Mouse (Mus musculus) lung, postnatal 0 days (tissue): ENCODE results near the gene Arhgap19. TPM values are rescaled to one million over a fixed set of nuclear protein-coding genes. Genes with fewer than 3 reads are reported as not detected.
"Not testable (repeated sequence)": the region's sequence is repeated elsewhere in the genome, so short reads cannot be mapped to it uniquely, and the experiment has no call there.

Experiments
- ATAC-seq: fragments of 200-750 bp; cut with Nextera tagmentation; 2 replicates; pipeline ENCODE4 v1.8.0; 2017; ENCODE audit warnings: moderate library complexity
- DNase-seq: peaks from one replicate; pipeline ENCODE4 v3.0.0-alpha.2; 2016; ENCODE audit warnings: low spot score
- H3K27ac ChIP-seq: fragments of 300-500 bp; sonication (generic); 2 replicates; pipeline ENCODE4 v1.5.1; 2014; ENCODE audit warnings: antibody characterized with exemption, mild to moderate bottlenecking, low read length, mixed read lengths
- H3K27me3 ChIP-seq: fragments of 300-500 bp; sonication (generic); replicated peaks from 2 replicates; pipeline ENCODE4 v1.6.1; 2014; ENCODE audit warnings: low read length, mixed read lengths; ENCODE audit not compliant: insufficient read depth
- H3K36me3 ChIP-seq: fragments of 300-500 bp; sonication (generic); 2 replicates; pipeline ENCODE4 v1.6.1; 2014; ENCODE audit warnings: low read length, mixed read lengths; ENCODE audit not compliant: insufficient read depth
- H3K4me1 ChIP-seq: fragments of 300-500 bp; sonication (generic); 2 replicates; pipeline ENCODE4 v1.6.1; 2014; ENCODE audit warnings: antibody characterized with exemption, low read depth, low read length, mixed read lengths; ENCODE audit not compliant: insufficient read depth
- H3K4me2 ChIP-seq: fragments of 300-500 bp; sonication (generic); replicated peaks from 2 replicates; pipeline ENCODE4 v1.6.1; 2014; ENCODE audit warnings: low read depth, mild to moderate bottlenecking, low read length, moderate library complexity, mixed read lengths
- H3K4me3 ChIP-seq: fragments of 300-500 bp; sonication (generic); 2 replicates; pipeline ENCODE4 v1.5.1; 2014; ENCODE audit warnings: low read depth, low read length
- H3K9ac ChIP-seq: fragments of 300-500 bp; sonication (generic); replicated peaks from 2 replicates; pipeline ENCODE4 v1.6.1; 2014; ENCODE audit warnings: low read depth, mild to moderate bottlenecking
- H3K9me3 ChIP-seq: fragments of 300-500 bp; sonication (generic); 2 replicates; pipeline ENCODE4 v1.6.1; 2016; ENCODE audit warnings: low read length, mixed read lengths
- CTCF ChIP-seq: IDR thresholded peaks from 2 replicates; pipeline ENCODE4 v1.5.1; 2016; ENCODE audit warnings: antibody characterized with exemption, mild to moderate bottlenecking
- EP300 ChIP-seq: IDR thresholded peaks from 2 replicates; pipeline ENCODE4 v1.6.1; 2016; ENCODE audit warnings: antibody characterized with exemption, mild to moderate bottlenecking, control low read depth
- WGBS: fragments of 180-500 bp; shearing (Covaris S2); extraction: QIAGEN DNeasy Blood & Tissue Kit; methylation state at CpG from one replicate; pipeline ENCODE4 v1.1.7; 2014; 5-methylcytosine and 5-hydroxymethylcytosine counted together
- polyA plus RNA-seq: library from polyadenylated mRNA; unstranded; fragments of >200 nt; fragmentation: Nextera tagmentation; extraction: Ambion mirVana; gene quantifications from 2 replicates; pipeline ENCODE4 v1.2.1, GENCODE M21; 2015

The Arhgap19 gene
- polyA plus RNA-seq: 2.1 and 2.8 TPM in 2 replicates

DNA sequence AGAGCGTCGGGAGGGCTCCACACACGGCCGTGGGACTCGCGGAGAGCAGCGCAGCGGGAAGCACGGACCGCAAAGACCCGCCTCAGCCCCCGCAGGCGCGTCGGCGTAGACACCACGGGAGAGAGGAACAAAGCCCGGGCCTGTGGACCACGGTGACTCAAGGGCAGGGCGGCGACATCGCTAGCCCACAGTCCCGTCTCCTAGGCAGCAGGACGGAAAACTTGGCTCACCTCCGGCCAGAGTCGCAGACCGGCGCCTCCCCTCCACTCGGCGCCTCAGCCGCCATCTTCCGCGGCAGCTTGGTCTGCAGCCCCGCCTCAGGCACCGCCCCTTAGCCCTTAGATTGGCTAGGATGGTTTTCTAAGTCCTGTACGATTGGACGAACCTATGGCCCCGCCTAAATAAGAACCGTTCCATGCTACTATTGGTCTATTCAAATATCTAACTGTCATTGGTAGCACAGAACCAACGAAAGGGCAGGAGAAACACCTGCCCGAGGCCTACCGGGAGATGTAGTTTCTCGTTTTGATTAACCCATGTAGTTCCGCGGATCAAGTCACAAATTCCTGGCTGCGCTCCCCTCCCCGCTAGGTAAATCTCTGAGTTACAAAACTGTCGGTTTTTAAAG lies at the start of gene Arhgap19:
Gene Arhgap19, minus strand, starts transcription at position 306 of the 628 bp plus-strand sequence.
- Histone ChIP-seq H3K9me3 (no peaks in the 10 kb centered on the region), H3K4me2 (peak within 1 kb of the TSS; percentile 71), H3K27ac (peak within 1 kb of the TSS; percentile 29), H3K9ac (peak within 1 kb of the TSS; percentile 35), H3K4me1 (no peaks in the 10 kb centered on the region), H3K4me3 (peak within 1 kb of the TSS; percentile 68), H3K27me3 (no peaks in the 10 kb centered on the region), H3K36me3 (no peaks in the 10 kb centered on the region)
- TF ChIP-seq CTCF (no peak), EP300 (no peak)
- WGBS: 2% methylated on average over 48 of the region's 48 CpGs
- peak; percentile 100 for ATAC-seq
- peak; percentile 99 for DNase-seq

DNA sequence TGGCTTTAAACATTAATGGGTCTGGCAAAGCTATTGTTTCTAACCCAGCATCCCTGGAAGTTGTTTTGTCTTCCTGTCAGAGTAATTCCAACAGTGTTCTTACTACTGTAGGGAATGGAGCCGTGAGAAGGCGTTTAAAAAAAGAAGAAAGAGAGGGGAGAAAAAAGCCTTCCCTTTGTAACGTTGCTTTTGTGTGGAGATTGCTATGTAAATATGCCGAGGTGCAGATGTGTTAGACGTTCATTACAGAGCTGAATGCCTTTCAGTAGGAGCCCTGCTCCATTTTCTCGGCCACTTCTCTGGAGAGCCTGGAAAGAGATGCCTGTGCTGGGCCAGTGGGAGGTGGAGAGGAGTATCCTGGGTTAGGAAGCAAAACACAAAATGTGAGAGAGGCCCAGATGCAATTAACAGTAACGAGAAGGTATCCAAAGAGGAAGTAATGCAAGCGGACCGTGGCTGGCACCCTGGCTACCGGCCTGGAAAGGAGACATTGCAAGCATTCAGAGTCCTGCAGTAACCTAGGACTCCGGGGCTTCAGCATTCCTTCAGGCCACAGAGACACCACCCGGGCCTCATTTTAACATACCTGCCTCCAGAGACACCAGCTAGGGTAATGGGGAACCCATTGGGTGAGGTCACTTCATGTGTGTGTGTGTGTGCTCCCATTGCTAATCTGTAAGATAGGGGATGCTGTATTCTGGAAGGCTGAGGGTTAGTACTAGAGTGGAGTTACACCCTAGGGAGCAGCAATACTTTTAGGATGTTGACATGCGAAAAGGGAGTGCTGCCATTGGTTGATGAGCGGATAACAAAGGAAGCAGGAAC lies 49.1 kb upstream of the Arhgap19 start:
- DNase-seq (no peak), ATAC-seq (no peak)
- no peak overlapping the region for H3K9ac ChIP-seq
- no peaks in the 10 kb centered on the region for H3K36me3 ChIP-seq
- no peaks in the 10 kb centered on the region for H3K27me3 ChIP-seq
- TF ChIP-seq EP300 (no peak), CTCF (no peak)
- WGBS: 39% methylated on average over 14 of the region's 14 CpGs
- peaks cover 4% of the 10 kb centered on the region; the same call in 1 of the 2 replicates for H3K4me1 ChIP-seq
- no peak overlapping the region for H3K4me3 ChIP-seq
- H3K27ac ChIP-seq: no peak overlapping the region
- H3K9me3 ChIP-seq: no peaks in the 10 kb centered on the region
- no peak overlapping the region for H3K4me2 ChIP-seq

DNA sequence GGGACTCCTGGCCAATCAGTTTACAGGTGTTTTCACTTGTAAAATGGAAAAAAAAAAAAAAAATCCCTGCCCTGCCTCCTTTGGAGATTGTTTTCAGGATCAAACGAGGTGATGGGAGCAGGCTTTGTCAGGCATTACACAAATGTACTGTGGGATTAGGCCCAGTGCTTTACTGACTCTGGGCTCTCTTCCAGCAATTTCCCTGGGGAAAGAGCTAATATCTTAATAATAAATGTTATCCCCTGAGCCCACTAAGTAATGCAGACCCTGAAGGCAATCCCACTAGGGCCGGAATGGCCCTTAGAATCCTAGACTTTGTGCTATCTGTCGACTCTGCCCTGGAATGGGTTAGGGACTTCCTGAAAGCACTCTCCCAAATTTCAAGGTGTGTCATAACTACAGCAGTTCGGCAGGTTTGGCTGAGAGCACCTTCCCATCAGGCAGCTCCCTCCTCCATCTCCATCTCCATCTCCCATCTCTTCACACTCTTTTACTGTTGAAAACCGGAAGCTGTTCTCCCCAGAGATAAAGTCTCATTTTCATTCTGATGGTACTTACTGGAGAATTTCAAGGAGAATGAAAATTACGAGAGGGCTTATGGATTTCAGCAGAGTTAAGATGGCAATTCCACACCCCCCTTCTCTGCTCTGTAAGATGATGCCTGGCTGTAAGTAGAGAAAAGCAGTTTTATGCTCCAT lies 48.3 kb upstream of the Arhgap19 start:
- no peak for ATAC-seq
- peaks cover 4% of the 10 kb centered on the region; the same call in 1 of the 2 replicates for H3K4me1 ChIP-seq
- DNase-seq: no peak
- H3K9me3 ChIP-seq: no peaks in the 10 kb centered on the region
- H3K9ac ChIP-seq: no peak overlapping the region
- no peaks in the 10 kb centered on the region for H3K27me3 ChIP-seq
- no peak for TF ChIP-seq CTCF
- no peak for TF ChIP-seq EP300
- no peaks in the 10 kb centered on the region for H3K36me3 ChIP-seq
- no peak overlapping the region for H3K4me3 ChIP-seq
- H3K4me2 ChIP-seq: no peak overlapping the region
- 31% methylated on average over 6 of the region's 6 CpGs for WGBS
- H3K27ac ChIP-seq: no peak overlapping the region

DNA sequence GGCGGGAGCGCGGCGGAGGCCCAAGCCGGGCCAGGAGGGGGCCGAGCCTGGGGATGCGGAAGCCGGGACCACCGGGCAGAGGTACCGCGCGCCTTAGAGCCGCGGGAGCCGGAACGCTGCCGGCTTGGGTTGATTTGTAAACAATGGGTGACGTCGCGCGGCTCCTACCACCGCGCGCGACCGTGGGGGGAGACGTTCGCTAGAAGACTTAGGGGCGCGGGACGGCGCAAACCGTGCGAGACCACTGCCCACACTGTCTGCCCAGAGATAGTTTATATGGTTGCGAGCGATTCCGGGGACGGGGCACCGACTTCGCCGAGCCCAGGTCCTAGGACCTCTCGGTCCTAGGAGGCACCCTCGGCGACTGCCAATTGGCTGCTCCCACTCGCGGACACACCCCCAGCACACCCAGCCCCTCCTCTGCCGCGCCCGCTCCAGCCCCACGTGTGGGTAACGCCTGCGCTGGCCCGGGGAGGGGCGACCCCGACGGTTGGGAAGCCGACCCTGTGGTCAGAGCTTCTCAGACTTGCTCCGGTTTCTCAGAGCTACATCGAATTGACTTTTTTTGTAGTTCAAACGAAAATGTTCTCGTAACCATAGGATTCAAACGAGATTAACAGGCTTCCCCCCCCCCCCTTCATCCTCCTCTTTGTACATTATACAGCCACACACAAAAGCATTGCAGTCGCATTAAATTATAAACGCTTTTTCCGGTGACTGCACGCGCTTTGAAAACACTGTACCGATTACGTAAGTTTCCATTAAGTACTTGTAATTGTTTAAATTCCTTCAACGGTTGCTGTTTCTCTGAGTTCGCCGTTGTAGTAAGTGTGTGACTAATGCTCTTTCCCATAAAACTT lies 46.4 kb upstream of the Arhgap19 start, which contains the start of gene Frat2:
Gene Frat2, minus strand, starts transcription at position 141 of the 860 bp plus-strand sequence.
- H3K4me2 ChIP-seq: peak within 1 kb of the TSS; percentile 97
- WGBS: under 1% methylated on average over 69 of the region's 72 CpGs

DNA sequence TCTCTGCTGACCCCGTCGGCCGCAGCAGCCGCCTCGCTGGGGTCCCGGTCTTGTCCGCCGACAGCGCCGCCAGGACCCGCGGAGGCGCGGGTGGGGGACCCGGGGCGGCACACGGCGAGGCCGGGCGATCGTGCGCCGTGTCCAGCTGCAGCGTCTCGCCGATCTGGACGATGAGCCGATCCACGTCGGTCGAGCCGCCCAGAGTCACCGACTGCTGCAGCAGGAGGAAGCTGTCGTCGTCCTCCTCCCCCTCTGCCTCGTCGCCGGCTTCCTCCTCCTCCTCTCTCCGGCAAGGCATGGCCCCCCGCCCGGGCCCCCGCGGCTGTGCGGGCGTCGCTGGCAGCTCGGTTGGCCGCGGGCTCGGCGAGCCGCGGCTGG lies 45.8 kb upstream of the Arhgap19 start:
- H3K9me3 ChIP-seq, H3K4me1 ChIP-seq, H3K36me3 ChIP-seq, H3K27me3 ChIP-seq: not testable (repeated sequence)
- ATAC-seq (peak; percentile 48), DNase-seq (peak; percentile 65)
- Histone ChIP-seq H3K4me2 (peak overlapping the region; percentile 97), H3K9ac (peak overlapping the region; percentile 78), H3K27ac (peak overlapping the region; percentile 94), H3K4me3 (peak overlapping the region; percentile 79)
- under 1% methylated on average over 39 of the region's 53 CpGs for WGBS

More for the DNA sequence above, 46.4 kb upstream of the Arhgap19 start, which contains the start of gene Frat2:
- Histone ChIP-seq H3K36me3 (no peaks in the 10 kb centered on the region), H3K4me3 (peak within 1 kb of the TSS; percentile 79), H3K27ac (peak within 1 kb of the TSS; percentile 94), H3K9me3 (no peaks in the 10 kb centered on the region), H3K27me3 (no peaks in the 10 kb centered on the region), H3K9ac (peak within 1 kb of the TSS; percentile 78), H3K4me1 (peaks cover 4% of the 10 kb centered on the region; the same call in 1 of the 2 replicates)
- TF ChIP-seq EP300: peak; percentile 97
- no peak for TF ChIP-seq CTCF
- ATAC-seq (peak; percentile 96), DNase-seq (peak; percentile 96)
